Mouse (Mus musculus): ENCODE measurements at regions not wholly inside any gene's neighbourhood (a gene's known extent, or its start where the extent isn't known, plus 50 kb on each side); places are given as distances from the start of the nearest gene placed in this dataset.

- DNase-seq (ENCODE audit: low spot score in 2 of 2): no peak
Observed at GRCm38 (mm10) chr13:53805872-53806271, 249.6 kb downstream of the Drd1 start.

GRCm38 (mm10) chr13:53800978-53801377 is 254.5 kb downstream of the Drd1 start:
- DNase-seq (ENCODE audit: low spot score in 2 of 2): no peak

GRCm38 (mm10) chr13:53788809-53789208 is 266.7 kb downstream of the Drd1 start:
- DNase-seq (ENCODE audit: low spot score in 2 of 2): no peak

GRCm38 (mm10) chr13:53783492-53783891 is 272.0 kb downstream of the Drd1 start:
- DNase-seq (ENCODE audit: low spot score in 2 of 2): peak; percentile 60 to 80

- DNase-seq (ENCODE audit: low spot score in 2 of 2): peak in 1 of 2 experiments; percentile 44
Observed at GRCm38 (mm10) chr13:53779150-53779549, 276.4 kb downstream of the Drd1 start.

GRCm38 (mm10) chr13:53776421-53776820 is 279.1 kb downstream of the Drd1 start:
- no peak for DNase-seq (ENCODE audit: low spot score in 2 of 2)

- DNase-seq (ENCODE audit: low spot score in 2 of 2): no peak
Observed at GRCm38 (mm10) chr13:53775687-53776086, 279.8 kb downstream of the Drd1 start.

GRCm38 (mm10) chr13:53764613-53765243 is 290.8 kb downstream of the Drd1 start:
- peak in 1 of 2 experiments; percentile 73 for DNase-seq (ENCODE audit: low spot score in 2 of 2)

- DNase-seq (ENCODE audit: low spot score in 2 of 2): no peak
Observed at GRCm38 (mm10) chr13:53757576-53758237, 284.8 kb upstream of the Msx2 start.

GRCm38 (mm10) chr13:53756970-53757530 is 284.2 kb upstream of the Msx2 start:
- DNase-seq (ENCODE audit: low spot score in 2 of 2): no peak

GRCm38 (mm10) chr13:53755046-53755615 is 282.3 kb upstream of the Msx2 start:
- no peak for DNase-seq (ENCODE audit: low spot score in 2 of 2)

- DNase-seq (ENCODE audit: low spot score in 2 of 2): no peak
Observed at GRCm38 (mm10) chr13:53753049-53753448, 280.2 kb upstream of the Msx2 start.

- no peak for DNase-seq (ENCODE audit: low spot score in 2 of 2)
Observed at GRCm38 (mm10) chr13:53740981-53741380, 268.1 kb upstream of the Msx2 start.

GRCm38 (mm10) chr13:53739127-53739526 is 266.3 kb upstream of the Msx2 start:
- DNase-seq (ENCODE audit: low spot score in 2 of 2): no peak

GRCm38 (mm10) chr13:53734944-53735343 is 262.1 kb upstream of the Msx2 start:
- no peak for DNase-seq (ENCODE audit: low spot score in 2 of 2)

- no peak for DNase-seq (ENCODE audit: low spot score in 2 of 2)
Observed at GRCm38 (mm10) chr13:53730259-53730902, 257.5 kb upstream of the Msx2 start.

GRCm38 (mm10) chr13:53729848-53730247 is 257.0 kb upstream of the Msx2 start:
- DNase-seq (ENCODE audit: low spot score in 2 of 2): no peak

- no peak for DNase-seq (ENCODE audit: low spot score in 2 of 2)
Observed at GRCm38 (mm10) chr13:53726031-53726430, 253.2 kb upstream of the Msx2 start.

- DNase-seq (ENCODE audit: low spot score in 2 of 2): no peak
Observed at GRCm38 (mm10) chr13:53722881-53723280, 250.0 kb upstream of the Msx2 start.

GRCm38 (mm10) chr13:53721038-53721463 is 248.2 kb upstream of the Msx2 start:
- no peak for DNase-seq (ENCODE audit: low spot score in 2 of 2)

- DNase-seq (ENCODE audit: low spot score in 2 of 2): no peak
Observed at GRCm38 (mm10) chr13:53717582-53717981, 244.7 kb upstream of the Msx2 start.

- no peak for DNase-seq (ENCODE audit: low spot score in 2 of 2)
Observed at GRCm38 (mm10) chr13:53717086-53717485, 244.2 kb upstream of the Msx2 start.
